Mouse (Mus musculus): ENCODE measurements around the gene Siglec1. TPM values are rescaled to one million over a fixed set of nuclear protein-coding genes. Genes with fewer than 3 reads are reported as not detected.
"Not testable (repeated sequence)": the region's sequence is repeated elsewhere in the genome, so short reads cannot be mapped to it uniquely, and the experiment has no call there.

The Siglec1 gene
- polyA plus RNA-seq, 1 experiment from 2014 or later, result 0.08 TPM

- 0 out of 2 replicates have a peak, but pooled peaks cover 3% of the 10 kb centered on the region for H3K9me3 ChIP-seq (replicated peaks)
- no peak overlapping the region for H3K4me2 ChIP-seq
- H3K4me3 ChIP-seq, result no peak overlapping the region
- peaks cover 18% of the 10 kb centered on the region for H3K4me1 ChIP-seq (replicated peaks)
- H3K9ac ChIP-seq, result no peak overlapping the region
- H3K27ac ChIP-seq (ENCODE audit: poor library complexity, severe bottlenecking), result no peak overlapping the region
- H3K27me3 ChIP-seq (replicated peaks), result peaks cover 40% of the 10 kb centered on the region
- ATAC-seq (ENCODE audit: insufficient number of reproducible peaks, low FRiP score), result no peak
- H3K36me3 ChIP-seq, result no peaks in the 10 kb centered on the region
Measured at GRCm38 (mm10) chr2:131036757-131037156, 49.8 kb downstream of the Siglec1 start.

DNA sequence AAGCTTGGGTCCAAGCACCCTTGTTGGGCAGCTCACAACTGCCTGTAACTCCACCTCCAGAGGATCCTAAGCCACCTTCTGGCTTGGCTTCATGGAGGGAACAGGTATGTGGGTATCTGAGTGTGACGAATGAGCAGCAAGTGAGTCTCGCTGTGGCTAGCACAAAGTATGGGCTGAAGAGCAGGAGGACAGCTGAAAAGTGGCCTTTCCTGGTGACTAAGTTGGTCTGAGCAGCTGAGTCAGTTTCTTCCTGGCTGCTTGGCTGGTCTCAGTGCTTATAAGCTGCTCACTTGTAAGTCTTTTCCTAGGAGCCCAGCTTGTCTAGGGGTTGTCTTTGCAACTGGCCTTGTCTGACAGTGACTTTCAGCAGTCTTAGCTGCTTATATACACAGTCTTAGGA lies 50.2 kb downstream of the Siglec1 start:
- peaks cover 36% of the 10 kb centered on the region for H3K27me3 ChIP-seq (replicated peaks)
- WGBS, result 83% methylated on average over 2 of the region's 2 CpGs

DNA sequence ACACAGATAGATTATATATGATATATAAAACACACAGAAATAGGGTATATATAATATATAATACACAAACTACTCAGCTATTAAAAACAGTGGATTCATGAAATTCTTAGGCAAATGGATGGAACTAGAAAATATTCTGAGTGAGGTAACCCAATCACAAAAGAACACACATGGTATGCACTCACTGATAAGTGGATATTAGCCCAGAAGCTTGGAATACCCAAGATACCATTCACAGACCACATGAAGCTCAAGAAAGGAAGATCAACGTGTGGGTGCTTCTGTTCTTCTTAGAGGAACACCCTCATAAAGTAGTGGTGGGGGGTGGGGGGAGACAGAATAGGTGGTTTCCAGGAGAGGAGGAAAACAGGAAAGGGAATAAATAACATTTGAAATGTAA lies 55.2 kb downstream of the Siglec1 start:
- H3K4me1 ChIP-seq (replicated peaks), result peaks cover 16% of the 10 kb centered on the region
- H3K4me2 ChIP-seq; H3K9ac ChIP-seq; H3K27me3 ChIP-seq (replicated peaks); ATAC-seq (ENCODE audit: insufficient number of reproducible peaks, low FRiP score); H3K36me3 ChIP-seq; H3K9me3 ChIP-seq (replicated peaks); H3K4me3 ChIP-seq; H3K27ac ChIP-seq (ENCODE audit: poor library complexity, severe bottlenecking): not testable (repeated sequence)
- 37% methylated on average over 1 of the region's 1 CpGs for WGBS

More for the DNA sequence above, 50.2 kb downstream of the Siglec1 start:
- Histone ChIP-seq H3K36me3 (no peaks in the 10 kb centered on the region), H3K27ac (ENCODE audit: poor library complexity, severe bottlenecking) (no peak overlapping the region), H3K9me3 (replicated peaks) (0 out of 2 replicates have a peak, but pooled peaks cover 3% of the 10 kb centered on the region), H3K4me3 (no peak overlapping the region), H3K4me2 (no peak overlapping the region), H3K4me1 (replicated peaks) (peaks cover 14% of the 10 kb centered on the region), H3K9ac (no peak overlapping the region)
- no peak for ATAC-seq (ENCODE audit: insufficient number of reproducible peaks, low FRiP score)

GRCm38 (mm10) chr2:131030998-131031397 lies 55.6 kb downstream of the Siglec1 start:
- no peak overlapping the region for H3K9ac ChIP-seq
- H3K4me1 ChIP-seq (replicated peaks), result peaks cover 16% of the 10 kb centered on the region
- no peak overlapping the region for H3K27ac ChIP-seq (ENCODE audit: poor library complexity, severe bottlenecking)
- WGBS, result 77% methylated on average over 1 of the region's 1 CpGs
- no peak for ATAC-seq (ENCODE audit: insufficient number of reproducible peaks, low FRiP score)
- peaks cover 11% of the 10 kb centered on the region for H3K36me3 ChIP-seq
- H3K4me2 ChIP-seq, result no peak overlapping the region
- H3K9me3 ChIP-seq (replicated peaks), result 0 out of 2 replicates have a peak, but pooled peaks cover 3% of the 10 kb centered on the region
- no peak overlapping the region for H3K4me3 ChIP-seq
- H3K27me3 ChIP-seq (replicated peaks), result peaks cover 1% of the 10 kb centered on the region; the same call in 1 of the 2 replicates

DNA sequence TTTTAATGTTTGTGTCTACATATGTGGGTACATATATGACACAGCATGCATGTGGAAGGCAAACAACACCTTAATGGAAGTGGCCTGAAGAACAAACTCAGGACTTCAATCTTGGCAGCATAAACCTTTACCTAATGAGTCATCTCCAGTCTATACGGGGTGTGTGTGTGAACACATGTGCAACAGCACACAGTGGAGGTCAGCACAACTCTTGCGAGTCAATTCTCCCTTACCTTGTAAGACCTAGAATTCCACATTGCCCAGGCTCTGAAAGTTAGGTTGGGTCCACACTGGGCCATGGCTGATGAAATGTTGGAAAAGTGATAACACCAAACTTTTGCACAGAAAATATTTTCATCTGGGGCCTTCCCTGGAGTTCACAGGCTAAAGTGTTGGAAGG lies 56.0 kb downstream of the Siglec1 start:
- Histone ChIP-seq H3K27me3 (replicated peaks) (no peaks in the 10 kb centered on the region), H3K9me3 (replicated peaks) (0 out of 2 replicates have a peak, but pooled peaks cover 3% of the 10 kb centered on the region), H3K4me3 (no peak overlapping the region), H3K9ac (no peak overlapping the region), H3K36me3 (peaks cover 15% of the 10 kb centered on the region), H3K4me1 (replicated peaks) (peaks cover 16% of the 10 kb centered on the region), H3K4me2 (no peak overlapping the region), H3K27ac (ENCODE audit: poor library complexity, severe bottlenecking) (no peak overlapping the region)
- no peak for ATAC-seq (ENCODE audit: insufficient number of reproducible peaks, low FRiP score)
- WGBS, result 85% methylated on average over 2 of the region's 2 CpGs

GRCm38 (mm10) chr2:131029065-131029935 lies 57.3 kb downstream of the Siglec1 start:
- no peak overlapping the region for H3K4me3 ChIP-seq
- peaks cover 15% of the 10 kb centered on the region for H3K36me3 ChIP-seq
- 34% methylated on average over 9 of the region's 9 CpGs for WGBS
- H3K4me2 ChIP-seq, result peak overlapping the region; percentile 0
- peak overlapping the region; percentile 68 for H3K27ac ChIP-seq (ENCODE audit: poor library complexity, severe bottlenecking)
- peaks cover 16% of the 10 kb centered on the region for H3K4me1 ChIP-seq (replicated peaks)
- ATAC-seq (ENCODE audit: insufficient number of reproducible peaks, low FRiP score), result peak; percentile 78
- 0 out of 2 replicates have a peak, but pooled peaks cover 3% of the 10 kb centered on the region for H3K9me3 ChIP-seq (replicated peaks)
- H3K27me3 ChIP-seq (replicated peaks), result no peaks in the 10 kb centered on the region
- no peak overlapping the region; the same call in 1 of the 2 replicates for H3K9ac ChIP-seq

GRCm38 (mm10) chr2:131026941-131027340 lies 59.6 kb downstream of the Siglec1 start:
- WGBS, result 86% methylated on average over 3 of the region's 3 CpGs
- Histone ChIP-seq H3K4me1 (replicated peaks) (peaks cover 16% of the 10 kb centered on the region), H3K9ac (no peak overlapping the region), H3K27ac (ENCODE audit: poor library complexity, severe bottlenecking) (no peak overlapping the region), H3K9me3 (replicated peaks) (no peaks in the 10 kb centered on the region), H3K36me3 (peaks cover 34% of the 10 kb centered on the region), H3K4me3 (no peak overlapping the region), H3K27me3 (replicated peaks) (no peaks in the 10 kb centered on the region), H3K4me2 (no peak overlapping the region)
- ATAC-seq (ENCODE audit: insufficient number of reproducible peaks, low FRiP score), result no peak

GRCm38 (mm10) chr2:131025230-131025629 lies 61.3 kb downstream of the Siglec1 start:
- no peak for ATAC-seq (ENCODE audit: insufficient number of reproducible peaks, low FRiP score)
- peaks cover 47% of the 10 kb centered on the region for H3K36me3 ChIP-seq
- no peak overlapping the region for H3K27ac ChIP-seq (ENCODE audit: poor library complexity, severe bottlenecking)
- peaks cover 16% of the 10 kb centered on the region for H3K4me1 ChIP-seq (replicated peaks)
- H3K9me3 ChIP-seq (replicated peaks), result no peaks in the 10 kb centered on the region
- no peak overlapping the region for H3K4me3 ChIP-seq
- H3K9ac ChIP-seq, result no peak overlapping the region
- no peak overlapping the region for H3K4me2 ChIP-seq
- H3K27me3 ChIP-seq (replicated peaks), result no peaks in the 10 kb centered on the region
- 72% methylated on average over 2 of the region's 2 CpGs for WGBS

Small RNA genes lying within 50 kb of the gene (microRNA-seq; reads per million reads assigned to microRNA genes)
- gene Mir6973b, result not detected

Other genes starting within 250 kb of the Siglec1 start
- 61.1 and 66.5 TPM in 2 replicates for gene 4930402H24Rik, start 180.4 kb downstream of the Siglec1 start, polyA plus RNA-seq (2016; fragmentation: Nextera tagmentation; extraction: Ambion mirVana)
- gene Atrn, start 180.3 kb downstream of the Siglec1 start, polyA plus RNA-seq (2016; fragmentation: Nextera tagmentation; extraction: Ambion mirVana), result 7.2 and 10.1 TPM in 2 replicates
- 3.3 and 3.8 TPM in 2 replicates for gene Gfra4, start 43.7 kb downstream of the Siglec1 start, polyA plus RNA-seq (2016; fragmentation: Nextera tagmentation; extraction: Ambion mirVana)
- 9.8 and 12.0 TPM in 2 replicates for gene Adam33, start 23.0 kb downstream of the Siglec1 start, polyA plus RNA-seq (2016; fragmentation: Nextera tagmentation; extraction: Ambion mirVana)
- gene Hspa12b, start 40.5 kb upstream of the Siglec1 start, polyA plus RNA-seq (2016; fragmentation: Nextera tagmentation; extraction: Ambion mirVana), result 8.7 and 8.9 TPM in 2 replicates
- not detected in 2 replicates for gene Gm11037, start 46.7 kb upstream of the Siglec1 start, polyA plus RNA-seq (2016; fragmentation: Nextera tagmentation; extraction: Ambion mirVana)
- 69.2 and 69.6 TPM in 2 replicates for gene 1700037H04Rik, start 73.3 kb upstream of the Siglec1 start, polyA plus RNA-seq (2016; fragmentation: Nextera tagmentation; extraction: Ambion mirVana)
- gene Cenpb, start 93.3 kb upstream of the Siglec1 start, polyA plus RNA-seq (2016; fragmentation: Nextera tagmentation; extraction: Ambion mirVana), result 6.9 and 7.2 TPM in 2 replicates
- gene Cdc25b, start 100.2 kb upstream of the Siglec1 start, polyA plus RNA-seq (2016; fragmentation: Nextera tagmentation; extraction: Ambion mirVana), result 38.7 and 39.1 TPM in 2 replicates
- 1.2 and 1.3 TPM in 2 replicates for gene Spef1, start 100.5 kb upstream of the Siglec1 start, polyA plus RNA-seq (2016; fragmentation: Nextera tagmentation; extraction: Ambion mirVana)
- gene Ap5s1, start 120.3 kb upstream of the Siglec1 start, polyA plus RNA-seq (2016; fragmentation: Nextera tagmentation; extraction: Ambion mirVana), result 30.1 and 32.0 TPM in 2 replicates
- gene Mavs, start 147.3 kb upstream of the Siglec1 start, polyA plus RNA-seq (2016; fragmentation: Nextera tagmentation; extraction: Ambion mirVana), result 20.3 and 20.6 TPM in 2 replicates
- 37.1 and 37.6 TPM in 2 replicates for gene Pank2, start 175.7 kb upstream of the Siglec1 start, polyA plus RNA-seq (2016; fragmentation: Nextera tagmentation; extraction: Ambion mirVana)

All from heart, embryonic 12.5 days (tissue).